Mouse (Mus musculus): ENCODE results near the gene Olfr488. TPM values are rescaled to one million over a fixed set of nuclear protein-coding genes. Genes with fewer than 3 reads are reported as not detected.
"Not testable (repeated sequence)": the region's sequence is repeated elsewhere in the genome, so short reads cannot be mapped to it uniquely, and the experiment has no call there.

Gene Olfr488
- polyA plus RNA-seq (2015; fragmentation: Nextera tagmentation; extraction: Ambion mirVana) = not detected in 2 replicates

GRCm38 (mm10) chr7:108258247-108258646, at the start of gene Olfr488:
Olfr488 (minus strand) TSS chr7:108258347.
- no peak for ATAC-seq

GRCm38 (mm10) chr7:108288834-108289233, 30.7 kb upstream of the Olfr488 start, which contains the start of gene Olfr490:
Olfr490 (minus strand) TSS chr7:108288934.
- no peak for ATAC-seq
- no peak within 1 kb of the TSS for H3K9ac ChIP-seq
- H3K36me3 ChIP-seq = no peaks in the 10 kb centered on the region
- H3K27me3 ChIP-seq (replicated peaks) = no peaks in the 10 kb centered on the region
- H3K4me3 ChIP-seq (replicated peaks) = no peak within 1 kb of the TSS
- no peak within 1 kb of the TSS for H3K27ac ChIP-seq
- H3K9me3 ChIP-seq = no peaks in the 10 kb centered on the region
- H3K4me1 ChIP-seq (replicated peaks) = no peaks in the 10 kb centered on the region
- no peak within 1 kb of the TSS for H3K4me2 ChIP-seq (replicated peaks)

More at GRCm38 (mm10) chr7:108258247-108258646, at the start of gene Olfr488:
- Histone ChIP-seq H3K9ac (no peak within 1 kb of the TSS), H3K9me3 (no peaks in the 10 kb centered on the region), H3K4me2 (replicated peaks) (no peak within 1 kb of the TSS), H3K36me3 (no peaks in the 10 kb centered on the region), H3K27ac (no peak within 1 kb of the TSS), H3K4me3 (replicated peaks) (no peak within 1 kb of the TSS), H3K27me3 (replicated peaks) (no peaks in the 10 kb centered on the region), H3K4me1 (replicated peaks) (no peaks in the 10 kb centered on the region)

- H3K36me3 ChIP-seq = no peaks in the 10 kb centered on the region
- H3K4me1 ChIP-seq (replicated peaks) = no peaks in the 10 kb centered on the region
- no peak overlapping the region for H3K4me3 ChIP-seq (replicated peaks)
- H3K4me2 ChIP-seq (replicated peaks) = no peak overlapping the region
- H3K9me3 ChIP-seq = no peaks in the 10 kb centered on the region
- H3K9ac ChIP-seq = no peak overlapping the region
- no peaks in the 10 kb centered on the region for H3K27me3 ChIP-seq (replicated peaks)
- no peak overlapping the region for H3K27ac ChIP-seq
- no peak for ATAC-seq
- WGBS = 70% methylated on average over 3 of the region's 3 CpGs
Observed at GRCm38 (mm10) chr7:108233551-108233950, 24.6 kb downstream of the Olfr488 start.

GRCm38 (mm10) chr7:108214536-108214935, 43.6 kb downstream of the Olfr488 start, which contains the start of gene Olfr487:
Olfr487 (minus strand) TSS chr7:108214636.
- not testable (repeated sequence) for ATAC-seq

More at GRCm38 (mm10) chr7:108214536-108214935, 43.6 kb downstream of the Olfr488 start, which contains the start of gene Olfr487:
- H3K4me1 ChIP-seq (replicated peaks); H3K4me2 ChIP-seq (replicated peaks); H3K27me3 ChIP-seq (replicated peaks); H3K9ac ChIP-seq; H3K36me3 ChIP-seq; H3K9me3 ChIP-seq; H3K27ac ChIP-seq; H3K4me3 ChIP-seq (replicated peaks): not testable (repeated sequence)

Other genes starting within 250 kb of the Olfr488 start
- not detected in 2 replicates for gene Olfr478, start 224.4 kb downstream of the Olfr488 start, polyA plus RNA-seq (2015; fragmentation: Nextera tagmentation; extraction: Ambion mirVana)
- gene Olfr479, start 207.7 kb downstream of the Olfr488 start, polyA plus RNA-seq (2015; fragmentation: Nextera tagmentation; extraction: Ambion mirVana) = not detected in 2 replicates
- not detected in 2 replicates for gene Olfr480, start 191.0 kb downstream of the Olfr488 start, polyA plus RNA-seq (2015; fragmentation: Nextera tagmentation; extraction: Ambion mirVana)
- gene Olfr481, start 178.5 kb downstream of the Olfr488 start, polyA plus RNA-seq (2015; fragmentation: Nextera tagmentation; extraction: Ambion mirVana) = not detected in 2 replicates
- gene Olfr482, start 160.8 kb downstream of the Olfr488 start, polyA plus RNA-seq (2015; fragmentation: Nextera tagmentation; extraction: Ambion mirVana) = 0.09 TPM in 1 of 2 replicates, not detected in the other
- not detected in 2 replicates for gene Olfr483, start 157.5 kb downstream of the Olfr488 start, polyA plus RNA-seq (2015; fragmentation: Nextera tagmentation; extraction: Ambion mirVana)
- gene Olfr484, start 130.9 kb downstream of the Olfr488 start, polyA plus RNA-seq (2015; fragmentation: Nextera tagmentation; extraction: Ambion mirVana) = not detected in 2 replicates
- gene Olfr485, start 98.5 kb downstream of the Olfr488 start, polyA plus RNA-seq (2015; fragmentation: Nextera tagmentation; extraction: Ambion mirVana) = not detected in 2 replicates
- not detected in 2 replicates for gene Olfr486, start 85.6 kb downstream of the Olfr488 start, polyA plus RNA-seq (2015; fragmentation: Nextera tagmentation; extraction: Ambion mirVana)
- gene Olfr487, start 43.7 kb downstream of the Olfr488 start, polyA plus RNA-seq (2015; fragmentation: Nextera tagmentation; extraction: Ambion mirVana) = not detected in 2 replicates
- gene Olfr490, start 30.6 kb upstream of the Olfr488 start, polyA plus RNA-seq (2015; fragmentation: Nextera tagmentation; extraction: Ambion mirVana) = not detected in 2 replicates
- not detected in 2 replicates for gene Olfr491, start 55.1 kb upstream of the Olfr488 start, polyA plus RNA-seq (2015; fragmentation: Nextera tagmentation; extraction: Ambion mirVana)
- not detected in 2 replicates for gene Olfr492, start 65.3 kb upstream of the Olfr488 start, polyA plus RNA-seq (2015; fragmentation: Nextera tagmentation; extraction: Ambion mirVana)
- gene Olfr493, start 88.6 kb upstream of the Olfr488 start, polyA plus RNA-seq (2015; fragmentation: Nextera tagmentation; extraction: Ambion mirVana) = not detected in 2 replicates
- not detected in 2 replicates for gene Olfr494, start 107.0 kb upstream of the Olfr488 start, polyA plus RNA-seq (2015; fragmentation: Nextera tagmentation; extraction: Ambion mirVana)
- not detected in 2 replicates for gene Olfr495, start 134.8 kb upstream of the Olfr488 start, polyA plus RNA-seq (2015; fragmentation: Nextera tagmentation; extraction: Ambion mirVana)
- not detected in 2 replicates for gene Olfr497, start 162.1 kb upstream of the Olfr488 start, polyA plus RNA-seq (2015; fragmentation: Nextera tagmentation; extraction: Ambion mirVana)
- gene Olfr498, start 207.0 kb upstream of the Olfr488 start, polyA plus RNA-seq (2015; fragmentation: Nextera tagmentation; extraction: Ambion mirVana) = not detected in 2 replicates